Mouse (Mus musculus): ENCODE data around the gene Gm13694. TPM values are rescaled to one million over a fixed set of nuclear protein-coding genes. Genes with fewer than 3 reads are reported as not detected.
A peak's percentile ranks its signal among the peaks of the same experiment; 100 is the strongest.
"Not testable (repeated sequence)": the region's sequence is repeated elsewhere in the genome, so short reads cannot be mapped to it uniquely, and the experiment has no call there.

Gene Gm13694
- not detected in 2 replicates for polyA plus RNA-seq (2016; fragmentation: Nextera tagmentation; extraction: Ambion mirVana)

DNA sequence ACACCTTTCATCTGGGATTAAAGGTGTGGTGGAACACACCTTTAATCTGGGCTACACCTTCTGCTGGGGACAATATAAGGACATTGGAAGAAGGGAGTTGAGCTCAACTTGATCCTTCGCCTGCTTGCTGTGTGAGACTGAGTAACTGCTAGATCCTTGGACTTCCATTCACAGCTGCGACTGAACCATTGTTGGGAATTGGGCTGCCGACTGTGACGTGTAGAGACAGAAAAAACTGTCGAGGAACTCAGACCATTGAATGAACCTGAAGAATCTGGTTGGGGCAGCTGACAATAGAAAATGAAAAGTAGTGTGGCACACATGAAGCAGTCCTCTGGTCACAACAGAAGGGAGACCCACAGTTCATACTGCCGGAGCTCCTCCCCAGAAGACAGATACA lies at the start of gene Gm13694:
Gene Gm13694, plus strand, starts transcription at position 301 of the 400 bp plus-strand sequence.
- not testable (repeated sequence) for H3K9me3 ChIP-seq; H3K9ac ChIP-seq (replicated peaks); ATAC-seq (ENCODE audit: low FRiP score, low read depth); H3K4me2 ChIP-seq (replicated peaks); H3K27ac ChIP-seq (replicated peaks); H3K4me3 ChIP-seq; H3K27me3 ChIP-seq; H3K36me3 ChIP-seq; H3K4me1 ChIP-seq
- WGBS, result no CpG with 5 or more reads among the region's 6 CpGs

GRCm38 (mm10) chr2:83929478-83930088 lies 49.1 kb upstream of the Gm13694 start:
- WGBS, result 46% methylated on average over 2 of the region's 2 CpGs
- no peaks in the 10 kb centered on the region for H3K4me1 ChIP-seq

GRCm38 (mm10) chr2:83940931-83941361 lies 37.8 kb upstream of the Gm13694 start, which contains the start of gene Zswim2:
Gene Zswim2, minus strand, starts transcription at chr2:83941228.
- Histone ChIP-seq H3K9ac (replicated peaks) (no peak within 1 kb of the TSS), H3K4me1 (peaks cover 8% of the 10 kb centered on the region; the same call in 1 of the 2 replicates), H3K4me3 (peak within 1 kb of the TSS; percentile 38), H3K9me3 (no peaks in the 10 kb centered on the region), H3K36me3 (no peaks in the 10 kb centered on the region), H3K27me3 (no peaks in the 10 kb centered on the region), H3K4me2 (replicated peaks) (peak within 1 kb of the TSS; percentile 60), H3K27ac (replicated peaks) (peak within 1 kb of the TSS; percentile 76)
- WGBS, result under 1% methylated on average over 20 of the region's 20 CpGs
- peak; percentile 99 for ATAC-seq (ENCODE audit: low FRiP score, low read depth)

More at GRCm38 (mm10) chr2:83929478-83930088, 49.1 kb upstream of the Gm13694 start:
- Histone ChIP-seq H3K27ac (replicated peaks) (no peak overlapping the region), H3K4me3 (no peak overlapping the region), H3K27me3 (no peaks in the 10 kb centered on the region), H3K9ac (replicated peaks) (no peak overlapping the region), H3K4me2 (replicated peaks) (no peak overlapping the region), H3K36me3 (no peaks in the 10 kb centered on the region), H3K9me3 (no peaks in the 10 kb centered on the region)
- ATAC-seq (ENCODE audit: low FRiP score, low read depth), result no peak

DNA sequence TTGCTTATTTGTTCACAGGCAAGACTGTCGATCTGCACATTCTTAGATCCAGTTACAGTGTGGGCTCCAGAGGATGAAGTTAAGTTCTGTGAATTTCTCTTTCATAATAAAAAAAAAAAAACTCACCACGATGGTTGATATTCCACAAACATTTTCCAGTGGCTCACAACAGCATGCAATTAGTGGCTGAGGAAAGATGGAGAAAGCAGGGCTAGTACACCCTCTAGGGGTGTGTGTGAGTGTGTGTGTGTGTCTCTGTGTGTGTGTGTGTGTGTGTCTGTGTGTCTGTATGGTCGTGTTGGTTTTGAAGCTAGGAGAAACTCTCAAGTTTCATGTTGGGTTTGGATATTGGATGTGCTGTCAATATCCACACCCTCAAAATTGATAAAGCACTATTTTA lies 37.4 kb upstream of the Gm13694 start:
- no peaks in the 10 kb centered on the region for H3K9me3 ChIP-seq
- H3K9ac ChIP-seq (replicated peaks), result no peak overlapping the region
- peak; percentile 55 for ATAC-seq (ENCODE audit: low FRiP score, low read depth)
- H3K4me2 ChIP-seq (replicated peaks), result peak overlapping the region; percentile 60
- H3K27ac ChIP-seq (replicated peaks), result peak overlapping the region; percentile 76
- H3K4me1 ChIP-seq, result peaks cover 8% of the 10 kb centered on the region; the same call in 1 of the 2 replicates
- 46% methylated on average over 3 of the region's 3 CpGs for WGBS
- H3K27me3 ChIP-seq, result no peaks in the 10 kb centered on the region
- peak overlapping the region; percentile 38; the same call in 1 of the 2 replicates for H3K4me3 ChIP-seq
- no peaks in the 10 kb centered on the region for H3K36me3 ChIP-seq

- 73% methylated on average over 4 of the region's 4 CpGs for WGBS
- Histone ChIP-seq H3K9ac (replicated peaks) (no peak overlapping the region), H3K4me3 (no peak overlapping the region), H3K4me1 (peaks cover 8% of the 10 kb centered on the region; the same call in 1 of the 2 replicates), H3K27ac (replicated peaks) (no peak overlapping the region), H3K9me3 (no peaks in the 10 kb centered on the region), H3K4me2 (replicated peaks) (no peak overlapping the region), H3K27me3 (no peaks in the 10 kb centered on the region), H3K36me3 (no peaks in the 10 kb centered on the region)
- no peak for ATAC-seq (ENCODE audit: low FRiP score, low read depth)
These were observed 36.9 kb upstream of the Gm13694 start for GRCm38 (mm10) chr2:83941792-83942191.

DNA sequence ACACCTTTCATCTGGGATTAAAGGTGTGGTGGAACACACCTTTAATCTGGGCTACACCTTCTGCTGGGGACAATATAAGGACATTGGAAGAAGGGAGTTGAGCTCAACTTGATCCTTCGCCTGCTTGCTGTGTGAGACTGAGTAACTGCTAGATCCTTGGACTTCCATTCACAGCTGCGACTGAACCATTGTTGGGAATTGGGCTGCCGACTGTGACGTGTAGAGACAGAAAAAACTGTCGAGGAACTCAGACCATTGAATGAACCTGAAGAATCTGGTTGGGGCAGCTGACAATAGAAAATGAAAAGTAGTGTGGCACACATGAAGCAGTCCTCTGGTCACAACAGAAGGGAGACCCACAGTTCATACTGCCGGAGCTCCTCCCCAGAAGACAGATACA lies 23.3 kb upstream of the Gm13694 start, which contains the start of gene Gm13698:
Gene Gm13698, plus strand, starts transcription at position 301 of the 400 bp plus-strand sequence.
- not testable (repeated sequence) for H3K4me1 ChIP-seq; ATAC-seq (ENCODE audit: low FRiP score, low read depth); H3K4me2 ChIP-seq (replicated peaks); H3K4me3 ChIP-seq; H3K9me3 ChIP-seq; H3K36me3 ChIP-seq; H3K27me3 ChIP-seq; H3K9ac ChIP-seq (replicated peaks); H3K27ac ChIP-seq (replicated peaks)
- WGBS, result no CpG with 5 or more reads among the region's 6 CpGs

GRCm38 (mm10) chr2:83961203-83961602 lies 17.5 kb upstream of the Gm13694 start, which contains the start of gene Gm13693:
Gene Gm13693, plus strand, starts transcription at chr2:83961503.
- not testable (repeated sequence) for H3K9me3 ChIP-seq; H3K4me1 ChIP-seq; H3K36me3 ChIP-seq; H3K9ac ChIP-seq (replicated peaks); H3K27me3 ChIP-seq; H3K4me2 ChIP-seq (replicated peaks); ATAC-seq (ENCODE audit: low FRiP score, low read depth); H3K4me3 ChIP-seq; H3K27ac ChIP-seq (replicated peaks)
- WGBS, result no CpG with 5 or more reads among the region's 6 CpGs

DNA sequence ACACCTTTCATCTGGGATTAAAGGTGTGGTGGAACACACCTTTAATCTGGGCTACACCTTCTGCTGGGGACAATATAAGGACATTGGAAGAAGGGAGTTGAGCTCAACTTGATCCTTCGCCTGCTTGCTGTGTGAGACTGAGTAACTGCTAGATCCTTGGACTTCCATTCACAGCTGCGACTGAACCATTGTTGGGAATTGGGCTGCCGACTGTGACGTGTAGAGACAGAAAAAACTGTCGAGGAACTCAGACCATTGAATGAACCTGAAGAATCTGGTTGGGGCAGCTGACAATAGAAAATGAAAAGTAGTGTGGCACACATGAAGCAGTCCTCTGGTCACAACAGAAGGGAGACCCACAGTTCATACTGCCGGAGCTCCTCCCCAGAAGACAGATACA lies 11.7 kb upstream of the Gm13694 start, which contains the start of gene Gm13695:
Gene Gm13695, plus strand, starts transcription at position 301 of the 400 bp plus-strand sequence.
- not testable (repeated sequence) for H3K27me3 ChIP-seq; H3K4me2 ChIP-seq (replicated peaks); H3K36me3 ChIP-seq; H3K9ac ChIP-seq (replicated peaks); H3K4me3 ChIP-seq; H3K9me3 ChIP-seq; H3K4me1 ChIP-seq; ATAC-seq (ENCODE audit: low FRiP score, low read depth); H3K27ac ChIP-seq (replicated peaks)
- WGBS, result no CpG with 5 or more reads among the region's 6 CpGs

GRCm38 (mm10) chr2:83972823-83973222 lies 5.9 kb upstream of the Gm13694 start, which contains the start of gene Gm13696:
Gene Gm13696, plus strand, starts transcription at chr2:83973123.
- no CpG with 5 or more reads among the region's 6 CpGs for WGBS
- ATAC-seq (ENCODE audit: low FRiP score, low read depth); H3K36me3 ChIP-seq; H3K4me3 ChIP-seq; H3K27ac ChIP-seq (replicated peaks); H3K9ac ChIP-seq (replicated peaks); H3K9me3 ChIP-seq; H3K4me2 ChIP-seq (replicated peaks); H3K4me1 ChIP-seq; H3K27me3 ChIP-seq: not testable (repeated sequence)

- H3K9ac ChIP-seq (replicated peaks); ATAC-seq (ENCODE audit: low FRiP score, low read depth); H3K4me2 ChIP-seq (replicated peaks); H3K4me3 ChIP-seq; H3K36me3 ChIP-seq; H3K4me1 ChIP-seq; H3K27me3 ChIP-seq; H3K27ac ChIP-seq (replicated peaks); H3K9me3 ChIP-seq: not testable (repeated sequence)
- no CpG with 5 or more reads among the region's 6 CpGs for WGBS
These were observed 5.7 kb downstream of the Gm13694 start, which contains the start of gene Gm13697 for GRCm38 (mm10) chr2:83984443-83984842. Gene Gm13697, plus strand, starts transcription at chr2:83984743.

- not testable (repeated sequence) for H3K9ac ChIP-seq (replicated peaks); ATAC-seq (ENCODE audit: low FRiP score, low read depth); H3K4me2 ChIP-seq (replicated peaks); H3K4me3 ChIP-seq; H3K27ac ChIP-seq (replicated peaks); H3K4me1 ChIP-seq; H3K9me3 ChIP-seq; H3K36me3 ChIP-seq; H3K27me3 ChIP-seq
- no CpG with 5 or more reads among the region's 6 CpGs for WGBS
These were observed 11.5 kb downstream of the Gm13694 start, which contains the start of gene Gm13691 for GRCm38 (mm10) chr2:83990253-83990652. Gene Gm13691, plus strand, starts transcription at chr2:83990553.

DNA sequence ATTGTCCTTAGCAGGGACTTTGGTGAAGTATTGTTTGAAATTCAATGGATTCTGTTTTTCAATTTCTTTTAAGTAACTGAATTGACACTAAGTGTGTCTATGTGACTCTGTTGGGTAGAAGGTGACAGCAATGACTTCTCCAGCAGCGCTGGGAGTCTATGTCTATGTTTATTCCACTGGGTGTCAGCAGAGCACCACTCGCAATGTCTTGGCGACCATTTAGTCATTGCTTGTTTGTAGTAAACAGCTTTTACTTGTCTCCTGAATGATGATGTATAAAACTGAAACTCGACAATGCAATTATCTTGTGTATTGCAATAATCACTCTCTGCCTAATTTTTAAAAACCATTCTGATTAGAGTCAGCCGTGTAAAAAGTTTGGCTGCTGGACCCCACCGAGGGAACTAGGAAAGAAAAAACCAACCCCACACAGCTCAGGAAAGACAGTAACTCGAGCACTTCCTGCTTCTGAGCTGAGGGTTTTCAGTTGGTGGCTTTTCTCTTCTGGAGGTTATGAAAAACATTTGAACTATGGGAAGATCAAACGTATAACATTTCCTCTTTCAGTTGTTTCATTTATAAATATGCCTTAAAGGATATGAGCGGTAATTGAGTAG lies 15.0 kb downstream of the Gm13694 start:
- not testable (repeated sequence) for ATAC-seq (ENCODE audit: low FRiP score, low read depth); H3K4me3 ChIP-seq; H3K36me3 ChIP-seq; H3K27ac ChIP-seq (replicated peaks); H3K9me3 ChIP-seq; H3K27me3 ChIP-seq; H3K4me2 ChIP-seq (replicated peaks); H3K4me1 ChIP-seq; H3K9ac ChIP-seq (replicated peaks)
- WGBS, result 70% methylated on average over 8 of the region's 9 CpGs
